Mouse (Mus musculus) regulatory T cell (primary cell): ENCODE data around the gene Taldo1.
"Not testable (repeated sequence)": the region's sequence is repeated elsewhere in the genome, so short reads cannot be mapped to it uniquely, and the experiment has no call there.

ENCODE experiments used
- in situ Hi-C: fragments of 300-600 bp; cut with MboI, MseI; formaldehyde crosslinking; loops from one replicate; pipeline ENCODE4 v1.15.1; 2025; ENCODE audit warnings: high pct_unique_total_duplicates

Taldo1 gene

GRCm38 (mm10) chr7:141387807-141388486 is 4.1 kb upstream of the Taldo1 start:
- in situ Hi-C loops = loop anchor here (5.0 kb wide), 1 partner anchor 51 kb away; the partner anchor contains the start of gene Eps8l2

DNA sequence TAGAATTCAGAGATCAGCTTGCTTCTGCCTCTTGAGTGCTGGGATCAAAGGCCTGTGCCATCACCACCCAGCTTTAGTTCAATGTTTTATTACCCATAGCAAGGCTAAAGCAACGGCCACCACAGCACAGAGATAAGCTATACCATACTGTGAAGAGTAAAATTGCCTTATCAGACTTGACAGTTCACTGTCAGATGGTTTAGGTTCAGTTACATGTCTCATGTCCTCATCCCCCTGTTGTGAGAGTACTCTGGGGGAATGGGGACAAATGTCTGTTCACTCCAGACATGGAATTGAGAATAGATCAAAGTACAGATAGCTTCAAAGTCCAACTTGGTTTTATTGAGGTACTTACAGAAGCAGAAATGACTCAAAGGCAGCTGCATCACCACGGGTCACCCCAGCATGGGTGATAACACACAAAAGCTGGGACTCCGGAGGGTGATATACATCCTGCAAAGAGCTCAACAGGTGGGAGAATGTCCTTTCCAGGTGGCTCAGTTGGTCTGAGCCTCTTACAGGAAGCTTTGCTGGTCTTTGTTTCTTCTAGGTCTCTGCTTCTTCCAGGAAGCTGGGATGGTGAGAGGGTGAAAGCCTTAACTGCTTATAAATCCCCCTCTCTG is 3.4 kb upstream of the Taldo1 start:
- in situ Hi-C loops = loop anchor here (5.0 kb wide), 1 partner anchor 51 kb away; the partner anchor contains the start of gene Eps8l2

DNA sequence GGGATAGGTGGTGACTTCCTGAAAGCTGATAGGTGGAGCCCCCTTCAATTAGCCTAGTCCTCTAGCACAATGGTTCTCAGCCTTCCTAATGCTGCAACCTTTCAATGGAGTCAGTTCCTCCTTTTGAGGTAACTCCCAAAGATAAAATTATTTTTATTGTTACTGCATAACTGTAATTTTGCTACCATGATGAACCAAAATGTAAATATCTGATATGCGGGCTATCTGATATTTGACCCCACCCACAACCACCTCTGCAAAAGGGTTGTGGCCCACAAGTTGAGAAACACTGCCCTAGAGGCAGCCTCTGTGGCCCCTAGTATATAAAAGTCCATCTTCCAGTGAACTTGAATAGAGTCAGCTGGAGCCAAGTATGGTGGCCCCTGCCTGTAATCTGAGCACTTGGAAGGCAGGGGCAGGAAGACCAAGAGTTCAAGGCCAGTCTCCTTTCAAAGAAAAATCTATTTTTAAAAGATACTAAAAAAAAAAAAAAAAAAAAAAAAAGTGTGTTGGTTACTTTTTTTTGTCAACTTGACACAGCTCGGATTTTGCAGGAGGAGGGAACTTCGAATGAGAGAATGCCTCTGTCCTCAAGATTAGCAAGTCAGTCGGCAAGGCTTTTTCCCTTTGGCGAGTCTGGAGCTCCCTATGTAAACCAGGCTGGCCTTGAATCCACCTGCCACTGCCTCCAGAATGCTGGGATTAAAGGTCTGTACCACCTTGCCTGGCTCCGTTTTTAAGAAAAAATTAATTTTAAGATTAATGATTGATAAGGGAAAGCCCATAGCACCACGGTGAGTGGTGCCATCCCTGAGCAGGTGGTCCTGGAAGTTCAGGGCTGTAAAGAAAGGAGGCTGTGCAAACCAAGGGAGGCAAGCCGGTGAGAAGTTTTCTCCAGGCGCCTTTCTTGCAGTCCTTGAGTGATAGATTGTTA is 1.4 kb upstream of the Taldo1 start:
- in situ Hi-C loops = no loop called here

GRCm38 (mm10) chr7:141392552-141393222 is 688 bp downstream of the Taldo1 start:
- in situ Hi-C loops = no loop called here

DNA sequence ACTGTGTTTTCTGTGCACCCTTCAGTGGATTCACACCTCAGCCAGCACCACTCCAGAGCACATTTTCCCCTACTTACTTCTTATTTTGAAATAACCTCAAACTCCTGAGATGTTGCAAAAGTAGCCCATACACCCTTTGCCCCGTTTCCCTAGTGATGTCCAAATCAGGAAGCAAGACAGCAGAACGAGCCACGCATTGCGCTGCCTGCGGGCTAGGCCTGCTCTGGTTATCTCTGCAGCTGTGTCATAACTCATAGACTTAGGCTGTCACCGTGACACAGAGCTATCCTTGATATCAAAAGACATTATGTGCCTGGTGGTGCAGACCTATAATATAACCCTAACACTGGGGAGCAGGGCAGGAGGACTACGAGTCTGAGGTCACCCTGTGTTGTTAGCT is 2.2 kb downstream of the Taldo1 start:
- in situ Hi-C loops = no loop called here

- in situ Hi-C loops = loop anchor here (5.0 kb wide), 1 partner anchor 38 kb away; no protein-coding TSS in a partner anchor
Measured at GRCm38 (mm10) chr7:141394771-141395170, 2.8 kb downstream of the Taldo1 start.

DNA sequence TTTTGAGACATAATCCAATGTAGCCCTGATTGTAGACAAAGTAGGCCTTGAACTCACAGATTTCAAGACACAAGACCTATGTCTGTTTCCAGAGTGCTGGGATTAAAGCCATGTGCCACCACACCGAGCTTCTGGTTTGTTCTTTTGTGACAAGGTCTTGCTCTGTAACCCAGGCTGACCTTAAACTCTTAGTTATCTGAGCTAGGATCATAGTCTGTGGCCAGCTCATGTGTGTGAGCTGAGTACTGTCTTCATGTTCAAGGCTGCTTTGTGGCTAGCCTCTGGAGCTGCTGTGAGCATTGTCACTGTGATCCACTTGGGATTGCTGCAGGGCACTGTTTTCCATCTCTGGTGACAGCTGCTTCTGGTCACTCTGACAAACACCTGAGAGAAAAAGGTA is 3.3 kb downstream of the Taldo1 start:
- in situ Hi-C loops = loop anchor here (5.0 kb wide), 1 partner anchor 37 kb away; no protein-coding TSS in a partner anchor

DNA sequence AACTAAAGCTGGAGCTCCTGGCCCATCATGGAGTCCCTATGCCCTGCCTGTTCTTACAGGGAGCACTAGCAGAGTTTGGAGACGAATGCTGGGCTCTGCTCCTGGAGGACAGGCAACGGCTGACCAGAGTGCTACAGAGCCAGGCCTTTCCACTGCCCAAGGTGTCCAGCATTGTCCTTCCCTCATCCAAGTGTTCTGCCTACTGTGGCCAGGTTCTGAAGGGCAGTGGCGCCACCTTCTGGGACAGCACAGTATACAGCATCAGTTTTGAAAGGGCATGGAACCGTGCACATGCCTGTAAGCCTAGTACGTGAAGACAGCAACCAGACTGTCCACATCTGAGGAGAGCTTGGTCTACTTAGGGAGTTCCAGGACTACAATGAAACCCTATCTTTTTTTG is 11.3 kb downstream of the Taldo1 start:
- in situ Hi-C loops = no loop called here

DNA sequence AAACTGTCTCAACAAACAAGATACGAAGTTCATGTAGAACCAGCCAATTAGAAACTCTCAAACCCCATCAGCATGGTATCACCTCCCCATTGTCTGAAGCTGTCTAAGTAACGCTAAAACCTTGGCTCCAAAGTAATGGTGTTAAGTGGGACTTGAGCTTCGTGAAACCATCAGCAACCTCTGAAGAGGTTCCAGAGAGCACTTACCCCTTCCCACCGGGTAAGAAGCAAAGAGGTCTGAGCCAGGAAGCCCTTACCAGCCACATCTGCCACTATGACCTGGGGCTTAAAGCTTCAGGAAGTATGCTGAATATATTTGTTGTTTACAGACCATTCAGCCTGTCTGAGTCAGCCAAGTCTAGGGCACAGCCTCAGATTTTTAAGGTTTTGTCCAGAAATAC is 13.5 kb downstream of the Taldo1 start:
- in situ Hi-C loops = no loop called here

DNA sequence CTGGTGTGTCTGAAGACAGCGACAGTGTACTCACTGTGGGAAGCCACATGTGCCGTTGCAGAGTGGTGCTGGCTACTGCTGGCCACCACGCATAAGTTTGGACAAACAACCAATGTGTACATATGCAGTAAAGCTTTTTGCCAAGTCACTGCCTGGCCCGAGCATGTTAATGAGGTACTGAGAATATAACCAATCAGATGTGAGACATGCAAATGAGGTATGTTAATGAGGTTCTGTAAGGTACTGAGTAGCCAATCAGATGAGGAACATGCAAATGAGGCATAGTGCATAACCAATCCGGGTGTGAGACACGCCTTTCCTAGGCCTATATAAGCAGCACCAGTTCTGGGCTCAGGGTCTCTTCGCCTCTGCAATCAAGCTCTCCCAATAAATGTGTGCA is 15.7 kb downstream of the Taldo1 start:
- in situ Hi-C loops = not testable (repeated sequence)

DNA sequence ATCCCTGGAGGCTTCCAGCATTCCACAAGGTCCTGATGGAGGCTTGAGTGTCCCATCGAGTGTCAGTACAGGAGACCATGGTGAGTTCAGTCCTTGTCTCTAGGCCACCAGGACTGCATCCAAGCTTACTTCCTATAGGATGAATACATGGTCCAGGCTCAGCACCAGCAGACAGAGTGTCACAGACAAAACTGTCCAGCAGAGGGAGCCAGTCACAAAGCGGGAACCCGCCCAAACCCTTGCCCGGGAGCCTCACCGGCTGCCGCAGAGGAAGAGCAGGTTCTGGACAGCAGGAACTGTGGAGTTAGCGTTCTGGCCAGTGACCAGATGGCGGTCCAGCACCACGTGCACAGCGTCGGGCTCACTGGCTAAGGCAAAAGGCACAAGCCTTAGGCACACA is 16.8 kb downstream of the Taldo1 start:
- in situ Hi-C loops = no loop called here

DNA sequence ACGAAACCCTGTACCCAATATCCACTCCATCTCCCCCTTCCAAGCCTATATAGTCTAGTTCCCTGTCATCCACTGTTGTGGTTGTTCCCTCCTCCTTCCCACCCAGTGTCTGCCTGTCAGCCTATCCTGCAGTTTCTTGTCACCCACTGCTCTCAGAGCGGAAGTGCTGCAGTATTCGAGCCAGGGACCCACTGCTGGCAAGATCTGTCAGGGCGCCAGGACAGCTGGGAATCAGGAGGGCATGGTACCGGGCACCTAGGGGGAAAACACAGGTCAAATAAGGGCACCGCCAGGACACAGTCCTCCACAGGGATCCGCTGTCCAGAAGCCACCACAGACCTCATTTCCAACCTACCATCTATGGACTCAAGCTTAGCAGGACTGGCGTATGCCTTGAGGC is 18.6 kb downstream of the Taldo1 start:
- in situ Hi-C loops = no loop called here

DNA sequence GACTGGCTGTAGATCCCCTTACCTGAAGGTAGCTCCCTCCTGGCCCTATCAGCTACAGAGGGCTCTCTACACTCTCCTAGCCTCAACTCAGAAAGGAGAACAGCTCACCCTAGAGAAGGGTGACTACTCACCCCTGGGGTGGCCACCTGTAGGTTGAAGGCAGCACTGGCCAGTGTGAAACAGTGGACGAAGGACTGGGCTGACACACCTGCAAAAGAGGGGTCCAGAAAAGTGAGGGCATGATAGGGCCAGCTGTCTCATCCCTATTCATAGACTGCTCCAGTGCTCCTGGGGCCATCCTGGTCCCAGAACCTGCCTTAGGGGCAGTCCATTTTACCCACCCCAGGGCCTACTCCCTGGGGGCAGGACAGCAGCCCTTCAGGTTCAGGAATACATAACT is 19.7 kb downstream of the Taldo1 start:
- in situ Hi-C loops = no loop called here

- in situ Hi-C loops = no loop called here
Measured at GRCm38 (mm10) chr7:141413331-141413730, 21.3 kb downstream of the Taldo1 start.

DNA sequence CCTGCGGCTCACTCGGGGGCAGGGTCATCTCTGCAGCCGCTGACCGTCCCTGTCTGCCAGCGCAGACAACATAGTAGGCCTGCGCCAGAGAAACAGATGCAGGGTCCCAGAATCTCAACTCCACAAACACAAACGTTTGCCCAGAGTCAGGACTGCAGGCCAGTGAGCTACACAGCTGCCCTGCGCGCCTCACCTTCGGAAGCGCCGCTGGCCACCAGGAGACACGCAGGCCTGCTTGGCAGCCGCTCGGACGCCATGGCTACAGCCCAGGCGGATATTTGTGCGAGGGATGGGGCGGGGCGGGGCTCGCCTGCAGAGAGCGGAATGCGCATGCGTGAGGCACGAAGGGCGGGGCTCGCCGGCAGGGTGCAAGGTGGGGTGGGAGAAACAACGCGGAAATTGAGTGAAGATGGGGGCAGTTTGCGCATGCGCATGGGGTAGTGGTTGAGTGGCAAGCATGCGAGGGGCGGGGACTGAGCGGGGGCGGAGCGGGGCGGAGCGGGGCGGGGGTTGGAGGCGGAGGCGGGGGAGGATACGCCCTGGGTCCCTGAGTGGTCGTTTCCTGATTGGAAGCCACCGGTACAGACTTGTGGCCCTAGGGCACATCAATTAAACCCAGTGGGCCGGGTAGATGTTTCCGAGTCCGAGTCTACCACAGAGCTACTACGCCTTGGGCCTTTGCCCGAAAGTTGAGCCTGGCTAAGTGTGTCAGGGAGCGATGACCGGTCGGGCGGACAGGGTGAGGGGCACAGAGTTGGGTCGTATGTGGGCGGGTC is 22.0 kb downstream of the Taldo1 start, which contains the start of gene Gatd1:
Gatd1 (minus strand) TSS at position 328 of the 776 bp plus-strand sequence.
- in situ Hi-C loops = no loop called here

DNA sequence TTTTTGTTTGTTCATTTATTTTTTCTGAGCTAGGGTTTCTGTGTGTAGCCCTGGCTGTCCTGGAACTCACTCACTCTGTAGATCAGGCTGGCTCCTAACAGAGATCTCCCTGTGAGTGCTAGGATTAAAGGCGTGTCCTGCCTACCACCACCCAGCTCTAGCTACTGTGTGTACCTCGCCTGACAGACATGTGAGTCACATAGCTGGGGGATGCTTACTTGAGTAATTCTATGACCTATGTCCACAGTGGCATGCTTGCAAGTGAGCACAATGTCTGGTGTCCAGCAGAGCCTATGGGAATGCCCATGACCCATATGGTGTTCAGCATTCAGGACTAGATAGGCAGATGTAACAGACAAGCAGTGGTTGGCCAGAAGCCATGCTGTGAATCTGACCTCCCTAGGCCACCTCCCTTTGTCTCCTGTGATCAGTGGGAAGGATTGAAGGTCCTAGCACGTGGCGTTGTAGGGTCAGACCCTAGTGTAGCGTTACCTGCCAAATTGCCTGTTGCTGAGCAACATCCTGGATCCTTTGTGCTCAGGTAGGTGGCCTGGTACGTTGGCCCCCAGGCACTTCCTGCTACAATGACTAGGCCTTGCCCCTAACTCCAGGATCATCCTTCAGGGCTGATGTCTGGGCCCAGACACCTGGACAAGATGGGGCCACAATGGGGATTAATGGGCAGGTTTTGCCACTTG is 24.3 kb downstream of the Taldo1 start:
- in situ Hi-C loops = no loop called here

DNA sequence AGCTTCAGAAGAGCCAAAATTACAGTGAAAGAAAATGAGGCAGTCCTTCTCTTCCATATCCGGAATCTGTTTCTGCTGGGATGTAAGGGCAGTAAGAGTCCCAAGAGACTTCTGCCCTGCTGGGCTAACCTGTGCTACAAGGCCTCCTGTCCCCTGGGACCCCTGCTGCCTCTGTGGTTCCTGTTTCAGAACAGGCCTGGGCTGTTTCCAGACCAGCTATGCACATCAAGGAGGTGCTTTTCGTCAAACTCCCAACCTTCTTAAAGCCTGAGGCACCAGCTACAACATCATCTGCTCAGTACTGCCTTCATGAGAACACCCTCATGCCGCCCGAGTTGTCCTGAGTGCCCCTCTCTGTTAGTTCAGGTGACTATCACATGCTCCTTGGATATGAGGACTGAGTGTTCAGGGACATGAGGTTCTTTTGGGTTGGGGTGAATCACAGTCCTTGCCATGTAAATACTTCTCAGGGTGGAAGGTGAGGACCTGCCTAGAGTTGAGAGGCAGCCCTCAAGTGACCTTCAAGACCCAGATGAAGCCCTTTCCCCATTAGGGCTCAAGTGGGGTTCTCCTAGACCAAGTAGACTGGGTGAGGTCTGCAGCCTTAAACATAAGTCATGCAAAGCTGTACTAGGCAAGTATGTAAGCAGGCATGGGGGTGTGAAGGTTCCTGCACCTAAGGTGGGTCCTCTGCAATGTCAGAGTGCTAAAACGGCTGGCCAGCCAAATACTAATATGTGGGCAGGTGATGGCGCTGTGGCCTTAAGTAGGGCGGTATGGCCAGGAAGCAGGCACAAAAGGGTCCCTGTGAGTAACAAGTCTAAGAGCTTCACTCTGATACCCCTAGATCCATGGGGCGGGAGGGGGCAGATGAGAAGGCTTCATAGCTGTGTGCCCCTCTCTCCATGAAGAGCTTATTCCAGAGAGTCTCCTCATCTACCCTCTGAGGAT is 26.0 kb downstream of the Taldo1 start:
- in situ Hi-C loops = no loop called here

DNA sequence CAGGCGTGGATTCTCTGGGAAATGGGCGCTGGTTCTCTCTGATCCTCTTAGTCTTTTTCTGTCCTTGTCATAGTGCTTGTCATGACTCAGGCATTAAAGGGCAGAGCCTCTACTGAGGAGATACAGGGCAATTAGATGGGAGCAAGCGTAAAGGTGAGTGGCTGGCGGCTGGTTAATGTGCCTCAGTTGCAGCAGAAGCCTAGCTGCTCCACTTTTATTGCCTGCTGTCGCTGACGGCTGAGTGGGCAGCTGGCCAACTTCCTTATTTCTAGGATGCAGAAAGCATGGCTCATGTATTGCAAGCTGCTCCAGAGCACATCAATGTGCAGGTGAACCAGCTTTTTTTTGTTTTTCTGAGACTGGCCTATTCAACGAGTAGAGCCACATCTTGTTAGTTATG is 27.0 kb downstream of the Taldo1 start:
- in situ Hi-C loops = no loop called here
